Mouse (Mus musculus): Measurements from ENCODE around the gene Mpc1. TPM values are rescaled to one million over a fixed set of nuclear protein-coding genes. Genes with fewer than 3 reads are reported as not detected.

Mpc1 gene
- polyA plus RNA-seq, 1 experiment from 2014 or later = 87.9 TPM

- Histone ChIP-seq H3K4me1 (replicated peaks; ENCODE audit: control insufficient read depth, insufficient read depth, low read length) (peaks cover 1% of the 10 kb centered on the region; the same call in 1 of the 2 replicates), H3K36me3 (ENCODE audit: control insufficient read depth, insufficient read depth, low read length) (no peaks in the 10 kb centered on the region), H3K9ac (ENCODE audit: low read length) (0 out of 2 replicates have a peak overlapping the region, but pooled peaks have one; percentile 17), H3K27ac (ENCODE audit: low read depth, low read length) (no peak overlapping the region), H3K4me3 (ENCODE audit: low read depth, low read length) (no peak overlapping the region), H3K9me3 (ENCODE audit: control insufficient read depth, low read length) (no peaks in the 10 kb centered on the region), H3K4me2 (ENCODE audit: low read depth, low read length, severe bottlenecking) (peak overlapping the region; percentile 99; the same call in 1 of the 2 replicates), H3K27me3 (ENCODE audit: control insufficient read depth, insufficient read depth, low read length) (no peaks in the 10 kb centered on the region)
- ATAC-seq (replicated peaks; ENCODE audit: low FRiP score) (no peak), DNase-seq (ENCODE audit: low spot score) (no peak)
- 42% methylated on average over 8 of the region's 8 CpGs for WGBS
Measured at GRCm38 (mm10) chr17:8285056-8285455, 2.4 kb downstream of the Mpc1 start.

GRCm38 (mm10) chr17:8286987-8287386, 4.3 kb downstream of the Mpc1 start:
- Histone ChIP-seq H3K4me2 (ENCODE audit: low read depth, low read length, severe bottlenecking) (no peak overlapping the region), H3K4me3 (ENCODE audit: low read depth, low read length) (no peak overlapping the region), H3K9me3 (ENCODE audit: control insufficient read depth, low read length) (no peaks in the 10 kb centered on the region), H3K4me1 (replicated peaks; ENCODE audit: control insufficient read depth, insufficient read depth, low read length) (peaks cover 1% of the 10 kb centered on the region; the same call in 1 of the 2 replicates), H3K27ac (ENCODE audit: low read depth, low read length) (no peak overlapping the region), H3K36me3 (ENCODE audit: control insufficient read depth, insufficient read depth, low read length) (no peaks in the 10 kb centered on the region), H3K9ac (ENCODE audit: low read length) (no peak overlapping the region), H3K27me3 (ENCODE audit: control insufficient read depth, insufficient read depth, low read length) (no peaks in the 10 kb centered on the region)
- DNase-seq (ENCODE audit: low spot score) = no peak
- no peak for ATAC-seq (replicated peaks; ENCODE audit: low FRiP score)
- 86% methylated on average over 4 of the region's 4 CpGs for WGBS

DNA sequence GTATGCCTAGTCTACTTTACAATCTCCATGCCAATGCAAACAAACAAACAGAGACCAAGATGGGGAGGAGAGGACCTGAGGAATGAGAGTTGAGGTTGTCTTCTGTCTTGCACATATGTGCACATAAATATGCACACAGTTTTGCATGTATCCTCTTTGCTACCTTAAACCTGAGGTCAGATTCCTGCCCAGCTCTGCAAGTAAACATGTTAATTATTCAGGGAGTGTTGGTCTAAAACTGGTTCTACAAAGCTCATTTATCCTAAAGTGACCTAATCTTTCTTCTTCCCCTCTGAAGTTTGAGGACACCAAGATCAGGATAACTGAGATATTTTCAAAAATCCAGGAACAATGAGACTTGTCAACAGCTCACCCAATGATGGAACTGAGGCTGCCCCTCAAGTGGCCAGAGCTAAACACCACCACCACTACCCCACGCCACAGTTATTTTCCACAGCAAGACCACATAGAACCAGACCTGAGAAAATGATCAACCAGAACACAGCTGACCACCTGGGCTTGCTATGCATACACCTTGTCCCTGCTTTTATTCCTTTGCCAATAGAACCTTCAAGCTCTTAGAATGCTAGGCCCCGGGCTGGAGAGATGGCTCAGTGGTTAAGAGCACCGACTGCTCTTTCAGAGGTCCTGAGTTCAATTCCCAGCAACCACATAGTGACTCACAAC, 7.4 kb downstream of the Mpc1 start:
- ATAC-seq (replicated peaks; ENCODE audit: low FRiP score) = no peak
- WGBS = 89% methylated on average over 3 of the region's 3 CpGs

DNA sequence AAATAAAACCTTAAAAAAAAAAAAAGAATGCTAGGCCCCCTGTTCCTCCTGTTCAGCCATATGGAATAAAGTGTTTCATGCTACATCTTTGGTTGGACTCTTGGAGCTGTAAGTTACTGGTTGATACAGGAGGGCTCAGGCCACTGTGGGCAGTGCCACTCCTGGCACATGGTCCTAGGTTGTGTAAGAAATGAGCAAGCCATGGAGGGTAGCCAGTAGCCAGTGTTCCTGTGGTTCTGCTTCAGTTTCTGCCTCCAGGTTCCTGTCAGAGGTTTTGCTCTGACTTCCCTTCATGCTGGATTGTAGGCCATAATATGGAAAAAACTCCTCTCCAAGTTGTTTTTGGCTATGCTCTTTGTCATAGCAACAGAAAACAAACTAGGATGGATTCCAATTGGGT, 8.0 kb downstream of the Mpc1 start:
- Histone ChIP-seq H3K4me2 (ENCODE audit: low read depth, low read length, severe bottlenecking) (no peak overlapping the region), H3K4me1 (replicated peaks; ENCODE audit: control insufficient read depth, insufficient read depth, low read length) (no peaks in the 10 kb centered on the region), H3K36me3 (ENCODE audit: control insufficient read depth, insufficient read depth, low read length) (no peaks in the 10 kb centered on the region), H3K9me3 (ENCODE audit: control insufficient read depth, low read length) (no peaks in the 10 kb centered on the region), H3K27me3 (ENCODE audit: control insufficient read depth, insufficient read depth, low read length) (no peaks in the 10 kb centered on the region), H3K9ac (ENCODE audit: low read length) (no peak overlapping the region), H3K27ac (ENCODE audit: low read depth, low read length) (no peak overlapping the region), H3K4me3 (ENCODE audit: low read depth, low read length) (no peak overlapping the region)
- DNase-seq (ENCODE audit: low spot score) = no peak
- ATAC-seq (replicated peaks; ENCODE audit: low FRiP score) = no peak

More for the DNA sequence above, 7.4 kb downstream of the Mpc1 start:
- no peak overlapping the region for H3K9ac ChIP-seq (ENCODE audit: low read length)
- no peak overlapping the region for H3K4me2 ChIP-seq (ENCODE audit: low read depth, low read length, severe bottlenecking)
- no peak overlapping the region for H3K4me3 ChIP-seq (ENCODE audit: low read depth, low read length)
- no peaks in the 10 kb centered on the region for H3K36me3 ChIP-seq (ENCODE audit: control insufficient read depth, insufficient read depth, low read length)
- H3K27ac ChIP-seq (ENCODE audit: low read depth, low read length) = no peak overlapping the region
- H3K9me3 ChIP-seq (ENCODE audit: control insufficient read depth, low read length) = no peaks in the 10 kb centered on the region
- no peak for DNase-seq (ENCODE audit: low spot score)
- no peaks in the 10 kb centered on the region for H3K27me3 ChIP-seq (ENCODE audit: control insufficient read depth, insufficient read depth, low read length)
- H3K4me1 ChIP-seq (replicated peaks; ENCODE audit: control insufficient read depth, insufficient read depth, low read length) = no peaks in the 10 kb centered on the region

DNA sequence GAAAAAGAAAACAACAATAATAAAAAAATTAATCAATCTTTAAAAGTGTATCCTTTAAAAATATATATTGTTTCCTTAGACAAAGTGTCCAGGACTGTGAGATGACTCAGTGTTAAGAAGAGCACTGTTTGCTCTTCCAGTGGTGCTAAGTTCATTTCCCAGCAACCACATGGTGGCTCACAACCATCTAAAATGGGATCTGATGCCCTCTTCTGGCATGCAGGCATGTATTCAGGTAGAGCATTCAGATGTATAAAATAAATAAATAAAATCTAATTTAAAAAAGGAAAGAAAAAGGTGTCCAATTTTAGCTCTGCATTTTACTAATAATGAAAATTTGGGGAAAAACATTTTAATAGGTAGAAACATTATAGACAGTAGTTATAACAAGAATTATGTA, 13.1 kb downstream of the Mpc1 start:
- H3K27me3 ChIP-seq (ENCODE audit: control insufficient read depth, insufficient read depth, low read length) = no peaks in the 10 kb centered on the region
- DNase-seq (ENCODE audit: low spot score) (no peak), ATAC-seq (replicated peaks; ENCODE audit: low FRiP score) (no peak)
- H3K4me2 ChIP-seq (ENCODE audit: low read depth, low read length, severe bottlenecking) = no peak overlapping the region
- H3K27ac ChIP-seq (ENCODE audit: low read depth, low read length) = no peak overlapping the region
- no peaks in the 10 kb centered on the region for H3K9me3 ChIP-seq (ENCODE audit: control insufficient read depth, low read length)
- H3K9ac ChIP-seq (ENCODE audit: low read length) = no peak overlapping the region
- H3K4me3 ChIP-seq (ENCODE audit: low read depth, low read length) = no peak overlapping the region
- H3K4me1 ChIP-seq (replicated peaks; ENCODE audit: control insufficient read depth, insufficient read depth, low read length) = no peaks in the 10 kb centered on the region
- H3K36me3 ChIP-seq (ENCODE audit: control insufficient read depth, insufficient read depth, low read length) = no peaks in the 10 kb centered on the region

DNA sequence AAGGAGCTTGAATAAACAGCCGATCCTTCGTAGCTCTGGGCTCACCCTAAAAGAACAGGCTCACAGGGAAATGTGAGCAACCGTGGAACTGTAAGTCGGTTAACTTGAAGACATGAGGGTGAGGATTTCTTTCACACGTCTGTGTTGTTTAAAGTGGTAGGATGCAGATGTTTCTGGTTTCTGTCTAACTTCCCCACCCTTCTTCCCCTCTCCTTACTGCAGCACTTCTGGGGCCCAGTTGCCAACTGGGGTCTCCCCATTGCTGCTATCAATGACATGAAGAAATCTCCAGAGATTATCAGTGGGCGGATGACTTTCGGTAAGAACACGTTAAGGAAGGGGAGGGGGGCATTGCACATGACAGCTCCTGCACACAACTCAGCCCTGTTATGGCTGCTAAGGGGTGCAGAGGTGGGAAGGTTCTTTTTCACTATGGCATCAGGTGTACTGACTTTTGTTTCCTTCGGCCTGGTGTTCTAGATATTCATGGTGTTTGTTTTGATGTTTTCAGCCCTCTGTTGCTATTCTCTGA, 13.7 kb downstream of the Mpc1 start:
- DNase-seq (ENCODE audit: low spot score) (no peak), ATAC-seq (replicated peaks; ENCODE audit: low FRiP score) (no peak)
- Histone ChIP-seq H3K4me1 (replicated peaks; ENCODE audit: control insufficient read depth, insufficient read depth, low read length) (no peaks in the 10 kb centered on the region), H3K27me3 (ENCODE audit: control insufficient read depth, insufficient read depth, low read length) (no peaks in the 10 kb centered on the region), H3K4me3 (ENCODE audit: low read depth, low read length) (no peak overlapping the region), H3K9me3 (ENCODE audit: control insufficient read depth, low read length) (no peaks in the 10 kb centered on the region), H3K9ac (ENCODE audit: low read length) (no peak overlapping the region), H3K4me2 (ENCODE audit: low read depth, low read length, severe bottlenecking) (no peak overlapping the region), H3K36me3 (ENCODE audit: control insufficient read depth, insufficient read depth, low read length) (no peaks in the 10 kb centered on the region), H3K27ac (ENCODE audit: low read depth, low read length) (no peak overlapping the region)
- WGBS = 92% methylated on average over 9 of the region's 9 CpGs

DNA sequence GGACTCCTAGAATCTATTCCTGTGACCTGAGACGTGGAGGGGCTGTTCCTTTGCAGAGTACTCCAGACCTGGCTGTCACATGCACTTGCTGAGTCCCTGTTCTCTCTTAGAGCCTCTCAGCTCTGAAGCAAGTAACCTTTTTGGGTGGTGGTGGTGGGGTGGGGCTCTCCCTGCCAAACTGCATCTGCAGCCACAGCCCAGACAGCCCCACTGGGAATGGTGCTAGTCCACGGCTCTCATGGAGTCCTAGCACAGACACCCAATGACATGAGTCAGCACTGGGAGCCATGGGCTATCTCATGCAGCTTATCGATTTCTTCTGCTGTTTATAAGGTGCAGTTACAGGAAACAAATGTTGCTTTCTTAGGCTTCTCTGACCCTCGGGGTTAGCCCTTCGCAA, 15.0 kb downstream of the Mpc1 start:
- Histone ChIP-seq H3K4me3 (ENCODE audit: low read depth, low read length) (no peak overlapping the region), H3K9ac (ENCODE audit: low read length) (no peak overlapping the region), H3K27me3 (ENCODE audit: control insufficient read depth, insufficient read depth, low read length) (no peaks in the 10 kb centered on the region), H3K36me3 (ENCODE audit: control insufficient read depth, insufficient read depth, low read length) (no peaks in the 10 kb centered on the region), H3K4me1 (replicated peaks; ENCODE audit: control insufficient read depth, insufficient read depth, low read length) (no peaks in the 10 kb centered on the region), H3K4me2 (ENCODE audit: low read depth, low read length, severe bottlenecking) (no peak overlapping the region), H3K27ac (ENCODE audit: low read depth, low read length) (no peak overlapping the region), H3K9me3 (ENCODE audit: control insufficient read depth, low read length) (no peaks in the 10 kb centered on the region)
- no peak for ATAC-seq (replicated peaks; ENCODE audit: low FRiP score)
- no peak for DNase-seq (ENCODE audit: low spot score)
- WGBS = 86% methylated on average over 5 of the region's 5 CpGs

GRCm38 (mm10) chr17:8298281-8298680, 15.6 kb downstream of the Mpc1 start:
- WGBS = 92% methylated on average over 2 of the region's 2 CpGs
- Histone ChIP-seq H3K27ac (ENCODE audit: low read depth, low read length) (no peak overlapping the region), H3K4me1 (replicated peaks; ENCODE audit: control insufficient read depth, insufficient read depth, low read length) (no peaks in the 10 kb centered on the region), H3K36me3 (ENCODE audit: control insufficient read depth, insufficient read depth, low read length) (no peaks in the 10 kb centered on the region), H3K4me3 (ENCODE audit: low read depth, low read length) (no peak overlapping the region), H3K9me3 (ENCODE audit: control insufficient read depth, low read length) (no peaks in the 10 kb centered on the region), H3K27me3 (ENCODE audit: control insufficient read depth, insufficient read depth, low read length) (no peaks in the 10 kb centered on the region), H3K9ac (ENCODE audit: low read length) (no peak overlapping the region), H3K4me2 (ENCODE audit: low read depth, low read length, severe bottlenecking) (no peak overlapping the region)
- DNase-seq (ENCODE audit: low spot score) = no peak
- ATAC-seq (replicated peaks; ENCODE audit: low FRiP score) = no peak

DNA sequence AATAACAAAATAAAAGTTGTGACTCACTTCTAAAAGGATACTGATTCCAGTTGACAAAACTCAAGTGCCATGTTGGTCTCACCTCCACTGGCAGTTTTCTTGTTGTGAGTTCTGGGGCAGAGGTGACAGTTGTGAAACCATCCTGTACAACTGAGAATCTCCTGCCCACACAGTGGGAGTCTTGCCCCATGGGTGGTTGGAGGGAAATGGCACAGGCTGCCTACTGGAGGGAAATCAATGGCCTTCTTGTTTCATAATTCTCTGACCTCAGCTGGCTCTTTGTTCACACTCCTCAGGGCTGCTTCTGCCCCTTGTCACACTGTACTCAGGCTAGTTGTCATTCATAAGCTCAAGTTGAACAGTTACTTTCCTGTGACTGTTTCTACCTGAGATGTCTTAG, 16.8 kb downstream of the Mpc1 start:
- no peaks in the 10 kb centered on the region for H3K36me3 ChIP-seq (ENCODE audit: control insufficient read depth, insufficient read depth, low read length)
- H3K27ac ChIP-seq (ENCODE audit: low read depth, low read length) = no peak overlapping the region
- H3K9me3 ChIP-seq (ENCODE audit: control insufficient read depth, low read length) = no peaks in the 10 kb centered on the region
- H3K9ac ChIP-seq (ENCODE audit: low read length) = no peak overlapping the region
- ATAC-seq (replicated peaks; ENCODE audit: low FRiP score) (no peak), DNase-seq (ENCODE audit: low spot score) (no peak)
- no peak overlapping the region for H3K4me2 ChIP-seq (ENCODE audit: low read depth, low read length, severe bottlenecking)
- H3K4me3 ChIP-seq (ENCODE audit: low read depth, low read length) = no peak overlapping the region
- H3K4me1 ChIP-seq (replicated peaks; ENCODE audit: control insufficient read depth, insufficient read depth, low read length) = no peaks in the 10 kb centered on the region
- H3K27me3 ChIP-seq (ENCODE audit: control insufficient read depth, insufficient read depth, low read length) = no peaks in the 10 kb centered on the region
